Mouse (Mus musculus) heart, postnatal 0 days (tissue): ENCODE data around the gene Rinl. TPM values are rescaled to one million over a fixed set of nuclear protein-coding genes. Genes with fewer than 3 reads are reported as not detected.

Experiments
- ATAC-seq: fragments of 200-750 bp; cut with Nextera tagmentation; 2 replicates; pipeline ENCODE4 v1.8.0; 2017; ENCODE audit warnings: low read depth, moderate number of reproducible peaks, moderate library complexity; ENCODE audit not compliant: insufficient read depth
- DNase-seq: peaks from one replicate; pipeline ENCODE4 v3.0.0-alpha.2; 2016; ENCODE audit warnings: low spot score
- H3K27ac ChIP-seq: fragments of 300-500 bp; sonication (generic); 2 replicates; pipeline ENCODE4 v1.5.1; 2014; ENCODE audit warnings: low read depth, mild to moderate bottlenecking
- H3K27me3 ChIP-seq: fragments of 300-500 bp; sonication (generic); 2 replicates; pipeline ENCODE4 v1.6.1; 2014; ENCODE audit warnings: low read length, mixed read lengths; ENCODE audit not compliant: control insufficient read depth, insufficient read depth
- H3K36me3 ChIP-seq: fragments of 300-500 bp; sonication (generic); replicated peaks from 2 replicates; pipeline ENCODE4 v1.6.1; 2014; ENCODE audit warnings: low read length, mixed read lengths; ENCODE audit not compliant: control insufficient read depth, insufficient read depth
- H3K4me1 ChIP-seq: fragments of 300-500 bp; sonication (generic); 2 replicates; pipeline ENCODE4 v1.6.1; 2014; ENCODE audit warnings: antibody characterized with exemption; ENCODE audit not compliant: control insufficient read depth, insufficient read depth
- H3K4me2 ChIP-seq: fragments of 300-500 bp; sonication (generic); 2 replicates; pipeline ENCODE4 v1.6.1; 2014; ENCODE audit warnings: low read depth, mild to moderate bottlenecking, low read length, moderate library complexity
- H3K4me3 ChIP-seq: fragments of 300-500 bp; sonication (generic); 2 replicates; pipeline ENCODE4 v1.5.1; 2014; ENCODE audit warnings: low read depth, low read length
- H3K9ac ChIP-seq: fragments of 300-500 bp; sonication (generic); replicated peaks from 2 replicates; pipeline ENCODE4 v1.6.1; 2014; ENCODE audit warnings: low read depth, low read length, mixed read lengths
- H3K9me3 ChIP-seq: fragments of 300-500 bp; sonication (generic); replicated peaks from 2 replicates; pipeline ENCODE4 v1.6.1; 2016; ENCODE audit warnings: low read length; ENCODE audit not compliant: control insufficient read depth
- CTCF ChIP-seq: IDR thresholded peaks from 2 replicates; pipeline ENCODE4 v1.5.1; 2016; ENCODE audit warnings: antibody characterized with exemption, control low read depth, low read depth
- EP300 ChIP-seq: IDR thresholded peaks from 2 replicates; pipeline ENCODE4 v1.6.1; 2016; ENCODE audit warnings: antibody characterized with exemption, low read depth
- WGBS: fragments of 180-500 bp; shearing (Covaris S2); extraction: QIAGEN DNeasy Blood & Tissue Kit; methylation state at CpG from one replicate; pipeline ENCODE4 v1.1.7; 2014; 5-methylcytosine and 5-hydroxymethylcytosine counted together
- polyA plus RNA-seq: library from polyadenylated mRNA; unstranded; fragments of >200 nt; fragmentation: Nextera tagmentation; extraction: Ambion mirVana; gene quantifications from 2 replicates; pipeline ENCODE4 v1.2.1, GENCODE M21; 2015
- total RNA-seq: library from RNA; depleted of rRNA; stranded (reverse); fragments of >200 nt; gene quantifications from 2 replicates; pipeline ENCODE4 v1.2.3, GENCODE M21; 2014; ENCODE audit warnings: low replicate concordance; rRNA removed

The Rinl gene
- total RNA-seq: 2.1 and 2.7 TPM in 2 replicates
- 2.3 and 2.4 TPM in 2 replicates for polyA plus RNA-seq

- 0 out of 2 replicates have a peak within 1 kb of the TSS, but pooled peaks have one; percentile 15 for H3K9ac ChIP-seq
- TF ChIP-seq CTCF (no peak), EP300 (no peak)
- H3K36me3 ChIP-seq: peaks cover 25% of the 10 kb centered on the region
- 57% methylated on average over 5 of the region's 5 CpGs for WGBS
- no peak within 1 kb of the TSS for H3K27ac ChIP-seq
- H3K9me3 ChIP-seq: no peaks in the 10 kb centered on the region
- H3K4me1 ChIP-seq: no peaks in the 10 kb centered on the region; the same call in 1 of the 2 replicates
- ATAC-seq: no peak
- no peak for DNase-seq
- H3K4me2 ChIP-seq: peak within 1 kb of the TSS; percentile 25; the same call in 1 of the 2 replicates
- H3K4me3 ChIP-seq: peak within 1 kb of the TSS; percentile 11; the same call in 1 of the 2 replicates
- H3K27me3 ChIP-seq: no peaks in the 10 kb centered on the region
Measured at GRCm38 (mm10) chr7:28788307-28789195, at the start of gene Rinl. Gene Rinl, plus strand, starts transcription at chr7:28788969.

GRCm38 (mm10) chr7:28739829-28740228 lies 48.9 kb upstream of the Rinl start:
- no peak for TF ChIP-seq EP300
- no peak for TF ChIP-seq CTCF
- no peak overlapping the region for H3K27ac ChIP-seq
- H3K4me2 ChIP-seq: no peak overlapping the region
- DNase-seq (no peak), ATAC-seq (no peak)
- H3K27me3 ChIP-seq: no peaks in the 10 kb centered on the region
- H3K9me3 ChIP-seq: no peaks in the 10 kb centered on the region
- peaks cover 19% of the 10 kb centered on the region for H3K36me3 ChIP-seq
- H3K9ac ChIP-seq: no peak overlapping the region
- H3K4me3 ChIP-seq: no peak overlapping the region
- H3K4me1 ChIP-seq: peaks cover 13% of the 10 kb centered on the region
- 96% methylated on average over 21 of the region's 21 CpGs for WGBS

- TF ChIP-seq CTCF (no peak), EP300 (no peak)
- Histone ChIP-seq H3K9ac (peak overlapping the region; percentile 80), H3K4me3 (peak overlapping the region; percentile 93), H3K27ac (peak overlapping the region; percentile 94), H3K27me3 (no peaks in the 10 kb centered on the region), H3K9me3 (no peaks in the 10 kb centered on the region), H3K4me1 (peaks cover 13% of the 10 kb centered on the region), H3K4me2 (peak overlapping the region; percentile 96), H3K36me3 (peaks cover 28% of the 10 kb centered on the region)
- ATAC-seq (no peak), DNase-seq (no peak)
- WGBS: 26% methylated on average over 9 of the region's 9 CpGs
Measured at GRCm38 (mm10) chr7:28740949-28741348, 47.8 kb upstream of the Rinl start.

GRCm38 (mm10) chr7:28741368-28741708 lies 47.4 kb upstream of the Rinl start:
- DNase-seq (no peak), ATAC-seq (0 out of 2 replicates have a peak, but pooled peaks have one; percentile 8)
- Histone ChIP-seq H3K9me3 (no peaks in the 10 kb centered on the region), H3K4me1 (peaks cover 13% of the 10 kb centered on the region), H3K27ac (peak overlapping the region; percentile 94), H3K27me3 (no peaks in the 10 kb centered on the region), H3K4me3 (peak overlapping the region; percentile 93), H3K9ac (peak overlapping the region; percentile 80), H3K4me2 (peak overlapping the region; percentile 96), H3K36me3 (peaks cover 29% of the 10 kb centered on the region)
- no peak for TF ChIP-seq CTCF
- TF ChIP-seq EP300: no peak
- 1% methylated on average over 13 of the region's 13 CpGs for WGBS

GRCm38 (mm10) chr7:28741709-28742438 lies 46.9 kb upstream of the Rinl start, which contains the start of the genes Mrps12 and Sars2:
Gene Mrps12, minus strand, starts transcription at chr7:28741820.
Gene Sars2, plus strand, starts transcription at chr7:28741992.
- TF ChIP-seq CTCF (peak; percentile 87), EP300 (peak; percentile 33; the same call in 1 of the 2 replicates)
- Histone ChIP-seq H3K9ac (peak within 1 kb of the TSS; percentile 80), H3K4me1 (peaks cover 13% of the 10 kb centered on the region), H3K9me3 (no peaks in the 10 kb centered on the region), H3K36me3 (peaks cover 27% of the 10 kb centered on the region), H3K27ac (peak within 1 kb of the TSS; percentile 94), H3K27me3 (no peaks in the 10 kb centered on the region), H3K4me2 (peak within 1 kb of the TSS; percentile 96), H3K4me3 (peak within 1 kb of the TSS; percentile 93)
- DNase-seq (peak; percentile 100), ATAC-seq (peak; percentile 96)
- under 1% methylated on average over 39 of the region's 39 CpGs for WGBS
